Mouse (Mus musculus) MEL (cell line): ENCODE measurements at regions not wholly inside any gene's neighbourhood (a gene's known extent, or its start where the extent isn't known, plus 50 kb on each side); places are given as distances from the start of the nearest gene placed in this dataset.

Experiments
- DNase-seq: peaks from one replicate; pipeline ENCODE4 v3.0.0; 2011; ENCODE audit warnings: low read depth, low spot score
- H3K27ac ChIP-seq: 2 replicates; pipeline ENCODE4 v1.5.1; 2012; ENCODE audit warnings: low read depth, mild to moderate bottlenecking, control low read depth, low read length, moderate library complexity; ENCODE audit not compliant: control insufficient read depth
- H3K27me3 ChIP-seq, 2 experiments: fragments of 150-350 bp in 1 of 2; sonication (generic) in 1 of 2; 2 replicates each; pipeline ENCODE4 v1.6.1; 2012; ENCODE audit warnings: low read length in 2 of 2, mild to moderate bottlenecking in 2 of 2, improper control_type of control experiment in 1 of 2, moderate library complexity in 1 of 2; ENCODE audit not compliant: insufficient read depth in 2 of 2, control insufficient read depth in 1 of 2
- H3K36me3 ChIP-seq, 2 experiments: 2 replicates each; pipeline ENCODE4 v1.6.1; 2012 to 2014; ENCODE audit warnings: low read length in 2 of 2, improper control_type of control experiment in 1 of 2, inconsistent platforms in 1 of 2, mild to moderate bottlenecking in 1 of 2; ENCODE audit not compliant: insufficient read depth in 2 of 2, control insufficient read depth in 1 of 2
- H3K4me1 ChIP-seq, 2 experiments: fragments of 150-350 bp in 1 of 2; sonication (generic) in 1 of 2; 2 replicates each; pipeline ENCODE4 v1.6.1; 2012; ENCODE audit warnings: low read length in 2 of 2, improper control_type of control experiment in 1 of 2, mild to moderate bottlenecking in 1 of 2; ENCODE audit not compliant: insufficient read depth in 2 of 2, control insufficient read depth in 1 of 2
- H3K4me3 ChIP-seq, 2 experiments: fragments of 150-350 bp in 1 of 2; sonication (generic) in 1 of 2; 2 replicates each; pipeline ENCODE4 v1.5.1; 2012; ENCODE audit warnings: low read depth in 2 of 2, low read length in 2 of 2, mild to moderate bottlenecking in 2 of 2, moderate library complexity in 2 of 2, control low read depth in 1 of 2, improper control_type of control experiment in 1 of 2; ENCODE audit not compliant: control insufficient read depth in 1 of 2, insufficient read depth in 1 of 2
- H3K79me2 ChIP-seq: 2 replicates; pipeline ENCODE4 v1.6.1; 2012; ENCODE audit warnings: mild to moderate bottlenecking, low read length, moderate library complexity; ENCODE audit not compliant: control insufficient read depth, poor library complexity, insufficient read depth
- H3K9ac ChIP-seq: 2 replicates; pipeline ENCODE4 v1.6.1; 2012; ENCODE audit warnings: low read depth, mild to moderate bottlenecking, control low read depth, low read length, moderate library complexity; ENCODE audit not compliant: control insufficient read depth, poor library complexity, severe bottlenecking
- H3K9me3 ChIP-seq: fragments of 150-350 bp; sonication (generic); replicated peaks from 2 replicates; pipeline ENCODE4 v1.6.1; 2012; ENCODE audit warnings: mild to moderate bottlenecking, low read length, improper control_type of control experiment, moderate library complexity; ENCODE audit not compliant: insufficient read depth
- BHLHE40 ChIP-seq: IDR thresholded peaks from 2 replicates; pipeline ENCODE4 v1.6.1; 2012; ENCODE audit warnings: low read depth, mild to moderate bottlenecking, inconsistent platforms, low read length, improper control_type of control experiment, borderline replicate concordance
- CHD1 ChIP-seq: IDR thresholded peaks from 2 replicates; pipeline ENCODE4 v1.6.1; 2012; ENCODE audit warnings: low read depth, mild to moderate bottlenecking, inconsistent platforms, low read length, improper control_type of control experiment
- ELF1 ChIP-seq: IDR thresholded peaks from 2 replicates; pipeline ENCODE4 v1.6.1; 2014; ENCODE audit warnings: low read depth, mild to moderate bottlenecking, inconsistent platforms, low read length, improper control_type of control experiment, moderate library complexity
- EP300 ChIP-seq, 2 experiments: IDR thresholded peaks; 2 replicates each; pipeline ENCODE4 v1.6.1; 2011; ENCODE audit warnings: improper control_type of control experiment in 2 of 2, low read length in 2 of 2, low read depth in 1 of 2, mild to moderate bottlenecking in 1 of 2
- ETS1 ChIP-seq: IDR thresholded peaks from 2 replicates; pipeline ENCODE4 v1.6.1; 2012; ENCODE audit warnings: low read depth, mild to moderate bottlenecking, inconsistent platforms, low read length, improper control_type of control experiment, moderate library complexity
- KAT2A ChIP-seq: conservative IDR thresholded peaks from 2 replicates; pipeline ENCODE4 v1.6.1; 2012; ENCODE audit warnings: low read depth, low read length, improper control_type of control experiment, inconsistent platforms
- MAFK ChIP-seq: IDR thresholded peaks from 2 replicates; pipeline ENCODE4 v1.6.1; 2011; ENCODE audit warnings: low read depth, mild to moderate bottlenecking, low read length, improper control_type of control experiment, borderline replicate concordance
- MAX ChIP-seq: IDR thresholded peaks from 2 replicates; pipeline ENCODE4 v1.6.1; 2011; ENCODE audit warnings: low read length, improper control_type of control experiment
- MAZ ChIP-seq: IDR thresholded peaks from 2 replicates; pipeline ENCODE4 v1.6.1; 2012; ENCODE audit warnings: low read depth, mild to moderate bottlenecking, inconsistent platforms, low read length, improper control_type of control experiment
- MEF2A ChIP-seq: IDR thresholded peaks from 2 replicates; pipeline ENCODE4 v1.6.1; 2014; ENCODE audit warnings: low read depth, mild to moderate bottlenecking, inconsistent platforms, low read length, improper control_type of control experiment; ENCODE audit not compliant: poor library complexity, insufficient replicate concordance, severe bottlenecking; ENCODE audit errors: extremely low read depth
- MXI1 ChIP-seq: IDR thresholded peaks from 2 replicates; pipeline ENCODE4 v1.6.1; 2011; ENCODE audit warnings: mild to moderate bottlenecking, low read depth, low read length, improper control_type of control experiment
- MYB ChIP-seq: IDR thresholded peaks from 2 replicates; pipeline ENCODE4 v1.6.1; 2011; ENCODE audit warnings: mild to moderate bottlenecking, low read depth, low read length, improper control_type of control experiment
- NELFE ChIP-seq: IDR thresholded peaks from 2 replicates; pipeline ENCODE4 v1.6.1; 2011; ENCODE audit warnings: low read depth, low read length, improper control_type of control experiment
- NRF1 ChIP-seq: IDR thresholded peaks from 2 replicates; pipeline ENCODE4 v1.6.1; 2014; ENCODE audit warnings: low read depth, mild to moderate bottlenecking, inconsistent platforms, low read length, improper control_type of control experiment, moderate library complexity; ENCODE audit not compliant: poor library complexity, insufficient read depth, severe bottlenecking
- POLR2AphosphoS2 ChIP-seq: IDR thresholded peaks from 2 replicates; pipeline ENCODE4 v1.6.1; 2011; ENCODE audit warnings: low read length, improper control_type of control experiment
- POLR2AphosphoS5 ChIP-seq: IDR thresholded peaks from 2 replicates; pipeline ENCODE4 v1.6.1; 2012; ENCODE audit warnings: low read depth, borderline replicate concordance, mild to moderate bottlenecking, inconsistent platforms, low read length, moderate library complexity, mixed read lengths
- SMC3 ChIP-seq: IDR thresholded peaks from 2 replicates; pipeline ENCODE4 v1.6.1; 2011; ENCODE audit warnings: low read depth, low read length, improper control_type of control experiment
- TAL1 ChIP-seq: IDR thresholded peaks from 2 replicates; pipeline ENCODE4 v1.6.1; 2012; ENCODE audit warnings: mild to moderate bottlenecking, inconsistent platforms, low read length, moderate library complexity, mixed read lengths
- TCF12 ChIP-seq: IDR thresholded peaks from 2 replicates; pipeline ENCODE4 v1.6.1; 2014; ENCODE audit warnings: low read depth, mild to moderate bottlenecking, inconsistent platforms, low read length, improper control_type of control experiment, moderate library complexity
- UBTF ChIP-seq: IDR thresholded peaks from 2 replicates; pipeline ENCODE4 v1.6.1; 2012; ENCODE audit warnings: low read depth, mild to moderate bottlenecking, inconsistent platforms, low read length, improper control_type of control experiment, moderate library complexity, borderline replicate concordance; ENCODE audit not compliant: insufficient read depth

- TF ChIP-seq EP300 (IDR thresholded peaks at IDR 0.05; ENCODE audit: low read depth in 1 of 2, low read length in 2 of 2) (peak; percentile 56 to 77; a peak in 3 of 4 replicates), MEF2A (no peak)
These were observed 203.0 kb upstream of the Spdye4c start (continued) for GRCm38 (mm10) chr2:128387851-128388471.

DNA sequence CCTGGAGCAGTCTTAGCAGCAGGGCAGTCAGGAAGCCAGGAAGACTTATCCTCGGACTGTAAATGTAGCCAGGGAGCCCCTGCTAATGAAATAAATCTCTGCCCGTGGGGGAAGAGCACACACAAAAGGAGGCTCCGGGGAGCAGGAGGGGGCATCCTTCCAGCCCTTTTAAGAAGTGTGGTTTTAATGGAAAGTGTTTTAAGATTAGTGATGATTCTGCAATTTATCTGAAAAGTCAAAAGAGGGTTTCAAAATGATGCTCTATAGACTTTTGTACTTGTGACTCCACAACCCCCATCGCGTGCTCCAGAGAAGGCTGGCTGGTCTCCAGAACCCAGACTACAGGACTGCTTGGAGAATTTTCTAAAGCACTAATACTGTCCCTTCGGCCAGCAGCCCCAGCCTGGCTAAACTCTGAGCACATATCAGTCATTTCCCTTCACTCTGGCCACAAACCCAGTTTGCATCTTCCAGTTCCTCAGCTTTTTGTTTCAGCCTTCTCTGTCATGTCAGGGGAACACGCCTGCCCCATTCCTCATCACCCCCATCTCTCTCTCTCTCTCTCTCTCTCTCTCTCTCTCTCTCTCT is 202.0 kb upstream of the Spdye4c start:
- Histone ChIP-seq H3K9me3 (no peaks in the 10 kb centered on the region), H3K27ac (no peak overlapping the region), H3K79me2 (no peaks in the 10 kb centered on the region; the same call in 1 of the 2 replicates), H3K36me3 (peaks cover 0 to 33% of the 10 kb centered on the region in 2 experiments; a peak in 2 of 4 replicates), H3K4me1 (peaks cover 14 to 33% of the 10 kb centered on the region in 2 experiments), H3K27me3 (no peaks in the 10 kb centered on the region), H3K9ac (no peak overlapping the region), H3K4me3 (no peak overlapping the region)
- no peak for DNase-seq
- TF ChIP-seq SMC3 (no peak), MAZ (no peak), CHD1 (no peak), POLR2AphosphoS5 (no peak), MEF2A (no peak), MXI1 (no peak), UBTF (no peak), TCF12 (no peak), BHLHE40 (no peak), NELFE (no peak), MAX (no peak), EP300 (IDR thresholded peaks at IDR 0.05; ENCODE audit: low read depth in 1 of 2, low read length in 2 of 2) (no peak), TAL1 (no peak), POLR2AphosphoS2 (no peak), ETS1 (no peak), KAT2A (no peak), NRF1 (no peak), MAFK (no peak), ELF1 (no peak), MYB (no peak)
